Mouse (Mus musculus) limb, embryonic 10.5 days (tissue): ENCODE measurements around the gene Arnt2. TPM values are rescaled to one million over a fixed set of nuclear protein-coding genes. Genes with fewer than 3 reads are reported as not detected.

Experiments
- DNase-seq: peaks from one replicate; pipeline ENCODE4 v3.0.0-alpha.2; 2017; ENCODE audit warnings: low spot score
- H3K27ac ChIP-seq: fragments of 300-500 bp; sonication (generic); 2 replicates; pipeline ENCODE4 v1.5.1; 2016; ENCODE audit warnings: mild to moderate bottlenecking
- H3K27me3 ChIP-seq: fragments of 300-500 bp; sonication (generic); 2 replicates; pipeline ENCODE4 v1.6.1; 2016; ENCODE audit warnings: low read depth, mild to moderate bottlenecking; ENCODE audit not compliant: poor library complexity, severe bottlenecking
- H3K36me3 ChIP-seq: fragments of 300-500 bp; sonication (generic); 2 replicates; pipeline ENCODE4 v1.6.1; 2016; ENCODE audit warnings: mild to moderate bottlenecking, moderate library complexity
- H3K4me1 ChIP-seq: fragments of 300-500 bp; sonication (generic); 2 replicates; pipeline ENCODE4 v1.6.1; 2016
- H3K4me3 ChIP-seq: fragments of 300-500 bp; sonication (generic); 2 replicates; pipeline ENCODE4 v1.5.1; 2016; ENCODE audit warnings: mild to moderate bottlenecking, moderate library complexity
- H3K9me3 ChIP-seq: fragments of 300-500 bp; sonication (generic); replicated peaks from 2 replicates; pipeline ENCODE4 v1.6.1; 2016; ENCODE audit warnings: mild to moderate bottlenecking
- WGBS: fragments of 180-500 bp; shearing (Covaris S2); methylation state at CpG from one replicate; pipeline ENCODE4 v1.1.7; 2016; 5-methylcytosine and 5-hydroxymethylcytosine counted together
- polyA plus RNA-seq: library from polyadenylated mRNA; unstranded; fragments of >200 nt; fragmentation: Nextera tagmentation; extraction: Ambion mirVana; gene quantifications from 2 replicates; pipeline ENCODE4 v1.2.1, GENCODE M21; 2016

Gene Arnt2
- polyA plus RNA-seq, 1 experiment from 2014 or later = 18.4 TPM

DNA sequence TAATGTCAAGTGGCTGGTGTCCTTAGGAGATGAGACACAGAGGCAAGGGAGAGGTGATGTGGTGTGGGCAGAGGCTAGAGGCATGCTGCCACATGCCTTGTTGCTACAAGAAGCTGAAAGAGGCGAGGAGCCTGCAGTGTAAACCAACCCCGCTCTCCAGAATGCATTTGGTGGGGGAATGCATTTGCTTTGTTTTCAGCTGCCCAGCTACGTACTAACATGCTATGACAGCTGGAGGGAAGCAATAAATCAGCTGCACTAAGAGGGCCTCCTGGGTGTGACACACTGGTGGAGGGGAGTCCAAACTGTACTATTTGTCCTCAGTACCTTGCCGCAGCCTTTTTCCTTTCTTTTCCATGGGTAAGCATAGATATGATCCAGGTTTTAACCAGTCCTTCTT lies 172.3 kb downstream of the Arnt2 start:
- H3K36me3 ChIP-seq = no peaks in the 10 kb centered on the region
- no peak for DNase-seq
- no peak overlapping the region for H3K27ac ChIP-seq
- no peaks in the 10 kb centered on the region for H3K27me3 ChIP-seq
- peaks cover 3% of the 10 kb centered on the region; the same call in 1 of the 2 replicates for H3K4me1 ChIP-seq
- H3K9me3 ChIP-seq = no peaks in the 10 kb centered on the region
- 59% methylated on average over 4 of the region's 4 CpGs for whole genome bisulfite sequencing
- H3K4me3 ChIP-seq = no peak overlapping the region

DNA sequence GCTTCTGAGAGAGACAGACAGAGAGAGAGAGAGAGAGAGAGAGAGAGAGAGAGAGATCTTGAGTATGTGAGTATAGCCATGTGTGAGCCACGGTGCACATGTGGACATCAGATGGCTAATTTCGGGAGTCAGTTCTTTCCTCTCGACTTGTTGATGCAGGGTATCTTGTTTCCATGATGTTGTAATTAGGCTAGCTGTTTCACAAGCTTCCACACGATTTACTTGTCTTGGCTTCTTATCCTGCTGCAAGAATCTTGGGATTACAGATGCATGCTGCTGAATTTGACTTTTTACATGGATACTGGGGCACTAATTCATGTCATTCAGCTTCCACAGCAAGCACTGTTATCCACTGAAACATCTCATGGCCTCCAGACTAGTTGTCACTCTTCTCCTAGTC lies 178.6 kb downstream of the Arnt2 start:
- Histone ChIP-seq H3K27me3 (no peaks in the 10 kb centered on the region), H3K27ac (no peak overlapping the region), H3K9me3 (no peaks in the 10 kb centered on the region), H3K4me3 (no peak overlapping the region), H3K36me3 (no peaks in the 10 kb centered on the region), H3K4me1 (no peaks in the 10 kb centered on the region)
- no peak for DNase-seq
- WGBS = 68% methylated on average over 4 of the region's 4 CpGs

DNA sequence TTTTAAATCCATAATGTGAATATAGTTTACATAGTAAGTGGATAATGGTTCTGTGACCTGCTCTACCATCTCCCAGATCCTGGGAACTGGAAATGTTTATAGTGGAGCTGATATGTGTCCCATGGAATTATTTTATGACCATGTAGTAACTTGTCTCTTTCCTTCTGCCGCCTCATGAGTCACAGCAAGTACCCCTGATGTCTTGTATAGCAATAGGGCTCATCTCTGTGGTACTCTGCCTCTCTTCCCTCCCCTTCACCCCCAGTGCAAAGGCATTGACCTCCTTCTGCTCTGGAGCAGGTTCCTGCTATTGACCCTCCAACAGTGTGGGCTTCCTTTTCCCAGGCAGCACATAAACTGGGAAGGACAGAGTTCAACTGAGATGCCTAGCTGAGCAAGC lies 182.3 kb downstream of the Arnt2 start:
- no peak overlapping the region for H3K27ac ChIP-seq
- no peaks in the 10 kb centered on the region for H3K27me3 ChIP-seq
- DNase-seq = no peak
- H3K9me3 ChIP-seq = no peaks in the 10 kb centered on the region
- H3K4me1 ChIP-seq = no peaks in the 10 kb centered on the region
- H3K36me3 ChIP-seq = no peaks in the 10 kb centered on the region
- WGBS = 75% methylated on average over 1 of the region's 1 CpGs
- no peak overlapping the region for H3K4me3 ChIP-seq

DNA sequence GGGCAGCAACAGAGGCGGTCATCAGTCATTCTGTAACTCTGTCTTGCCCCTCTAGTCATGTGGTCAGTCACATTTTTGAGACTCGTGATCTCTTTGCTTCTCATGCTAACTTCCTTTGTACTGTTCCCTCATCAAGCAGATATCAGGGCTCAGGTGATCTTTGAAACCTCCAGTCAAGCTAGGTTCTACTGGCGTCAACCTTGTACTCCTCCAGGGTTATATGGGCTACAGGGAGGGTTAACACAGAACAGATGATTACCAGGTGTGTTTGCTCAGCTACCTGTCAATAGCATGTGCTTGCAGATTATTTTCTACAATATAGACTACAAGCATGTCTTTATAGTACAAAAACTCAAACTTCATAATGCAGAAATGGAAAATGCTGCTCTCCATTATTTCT lies 183.1 kb downstream of the Arnt2 start:
- DNase-seq = no peak
- WGBS = 89% methylated on average over 3 of the region's 3 CpGs
- Histone ChIP-seq H3K4me3 (no peak overlapping the region), H3K36me3 (no peaks in the 10 kb centered on the region), H3K27me3 (no peaks in the 10 kb centered on the region), H3K9me3 (no peaks in the 10 kb centered on the region), H3K4me1 (no peaks in the 10 kb centered on the region), H3K27ac (no peak overlapping the region)

DNA sequence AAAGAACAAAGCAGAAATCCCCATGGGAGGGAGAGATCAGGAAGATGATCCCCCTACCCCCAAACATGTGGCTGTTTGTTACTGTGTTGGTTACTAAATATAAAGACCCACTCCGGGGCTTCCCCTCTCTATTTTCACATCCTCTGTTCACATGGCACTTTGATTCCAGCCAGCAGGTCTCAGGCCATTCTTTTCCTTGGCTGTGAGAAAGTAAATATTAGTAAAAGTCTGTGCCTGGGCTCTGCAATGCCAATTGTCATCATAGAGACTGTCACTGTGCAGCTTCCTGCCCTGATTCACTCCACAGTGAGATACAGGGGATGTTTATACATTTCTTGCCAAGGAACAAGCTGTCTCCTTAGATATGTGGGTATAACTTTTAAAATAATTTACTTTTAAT lies 197.9 kb downstream of the Arnt2 start:
- no peaks in the 10 kb centered on the region for H3K36me3 ChIP-seq
- 85% methylated on average over 1 of the region's 1 CpGs for WGBS
- H3K27ac ChIP-seq = no peak overlapping the region
- no peaks in the 10 kb centered on the region for H3K4me1 ChIP-seq
- H3K9me3 ChIP-seq = no peaks in the 10 kb centered on the region
- no peak overlapping the region for H3K4me3 ChIP-seq
- no peak for DNase-seq
- no peaks in the 10 kb centered on the region for H3K27me3 ChIP-seq

DNA sequence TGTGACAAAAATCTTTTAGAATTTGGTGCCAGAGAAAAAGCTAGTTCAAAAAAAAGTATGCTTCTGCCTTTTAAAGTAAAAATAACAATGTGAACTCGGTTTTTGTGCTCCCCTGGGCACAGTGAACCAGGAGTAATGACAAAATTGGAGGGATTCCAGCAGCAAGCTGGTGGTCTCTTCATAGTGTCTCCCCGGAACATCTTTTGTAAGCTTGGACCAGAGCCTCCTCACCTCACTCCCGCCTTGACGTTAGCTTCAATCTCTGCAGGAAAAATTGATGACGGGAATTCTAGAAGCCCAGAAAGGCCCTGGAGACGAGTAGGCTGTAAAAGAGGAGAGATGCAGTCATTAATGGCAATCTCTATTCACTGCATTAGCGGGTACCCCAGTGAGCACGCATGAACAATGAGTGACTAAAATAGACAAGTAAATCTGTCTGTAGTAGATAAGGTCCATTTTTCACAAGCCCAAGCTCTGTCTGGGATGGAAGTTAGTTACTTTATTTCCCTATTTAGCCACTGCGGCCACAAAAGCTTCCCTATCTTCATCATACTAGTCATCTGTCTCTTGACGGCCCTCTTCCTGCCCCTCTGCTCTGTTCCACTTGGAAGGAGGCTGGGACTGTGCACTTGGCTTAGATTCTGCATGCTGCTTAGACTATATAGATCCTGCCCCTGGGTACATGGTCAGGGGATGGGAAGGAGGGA lies 199.2 kb downstream of the Arnt2 start:
- no peak for DNase-seq
- no peaks in the 10 kb centered on the region for H3K27me3 ChIP-seq
- no peaks in the 10 kb centered on the region for H3K4me1 ChIP-seq
- H3K36me3 ChIP-seq = no peaks in the 10 kb centered on the region
- H3K27ac ChIP-seq = no peak overlapping the region
- WGBS = 83% methylated on average over 10 of the region's 10 CpGs
- no peak overlapping the region for H3K4me3 ChIP-seq
- H3K9me3 ChIP-seq = no peaks in the 10 kb centered on the region

DNA sequence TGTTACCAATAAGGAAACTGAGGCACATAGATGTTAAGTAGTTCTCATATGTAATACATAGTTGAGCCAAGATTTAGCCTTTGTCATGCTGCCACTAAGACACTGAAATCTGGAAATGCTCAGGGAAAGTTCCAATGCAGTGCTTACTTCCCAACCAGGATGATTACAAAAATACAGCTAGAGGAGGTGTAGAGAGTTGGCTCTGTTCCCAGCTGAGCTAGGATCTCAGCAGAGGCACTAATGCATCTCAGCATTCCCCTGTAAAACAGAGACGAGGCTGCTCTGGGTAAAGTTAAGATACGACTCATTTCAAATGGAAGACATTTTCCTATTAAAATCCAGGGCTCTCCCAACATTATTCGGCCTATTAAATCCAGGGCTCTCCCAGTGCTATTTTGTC lies 206.0 kb downstream of the Arnt2 start:
- WGBS = 84% methylated on average over 3 of the region's 3 CpGs

DNA sequence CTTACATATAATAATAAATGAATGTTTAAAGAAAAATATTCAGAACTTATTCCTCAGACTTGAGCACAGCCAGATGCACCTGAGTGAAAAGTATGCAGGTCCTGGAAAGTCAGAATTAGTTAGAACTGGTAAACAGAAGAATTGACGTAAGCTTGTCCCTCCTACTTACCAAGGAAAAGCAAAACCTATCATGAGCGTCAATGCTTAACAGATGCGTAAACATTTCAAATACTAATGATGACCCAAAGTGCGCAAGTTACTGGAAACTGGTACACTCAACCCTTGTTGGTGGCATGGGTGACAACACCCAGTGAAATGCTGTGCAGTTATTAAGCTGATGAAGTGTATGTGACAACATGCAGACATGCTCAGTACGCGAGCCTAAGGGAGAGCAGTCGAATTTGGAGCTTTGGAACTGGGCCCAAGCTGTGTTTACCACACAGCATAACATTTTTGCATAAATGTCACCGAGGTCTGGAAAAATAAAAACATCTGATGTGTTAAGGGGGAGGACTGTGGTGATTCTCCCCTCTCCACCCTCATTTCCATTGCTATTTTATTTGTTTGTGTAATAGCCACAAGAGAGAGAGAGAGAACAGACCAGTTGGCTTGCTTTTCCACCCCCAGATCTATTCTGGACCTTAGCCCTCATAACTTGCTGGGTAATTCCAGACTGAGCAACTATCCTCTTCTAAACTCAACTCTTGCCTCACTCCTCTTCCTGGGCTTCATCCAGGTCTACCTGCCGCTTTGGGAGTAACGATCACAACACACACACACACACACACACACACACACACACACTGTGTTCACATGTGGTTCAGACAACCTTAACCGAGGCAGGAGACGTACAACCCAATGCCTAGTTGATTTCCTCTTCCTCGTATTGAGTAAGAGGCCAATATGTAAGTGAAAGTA lies 208.6 kb downstream of the Arnt2 start:
- no peak overlapping the region for H3K27ac ChIP-seq
- DNase-seq = no peak
- H3K27me3 ChIP-seq = no peaks in the 10 kb centered on the region
- no peak overlapping the region for H3K4me3 ChIP-seq
- 91% methylated on average over 13 of the region's 13 CpGs for WGBS
- H3K36me3 ChIP-seq = no peaks in the 10 kb centered on the region
- H3K9me3 ChIP-seq = no peaks in the 10 kb centered on the region
- no peaks in the 10 kb centered on the region for H3K4me1 ChIP-seq

More for the DNA sequence above, 206.0 kb downstream of the Arnt2 start:
- Histone ChIP-seq H3K4me3 (no peak overlapping the region), H3K9me3 (no peaks in the 10 kb centered on the region), H3K4me1 (no peaks in the 10 kb centered on the region), H3K36me3 (no peaks in the 10 kb centered on the region), H3K27ac (no peak overlapping the region), H3K27me3 (no peaks in the 10 kb centered on the region)
- no peak for DNase-seq

DNA sequence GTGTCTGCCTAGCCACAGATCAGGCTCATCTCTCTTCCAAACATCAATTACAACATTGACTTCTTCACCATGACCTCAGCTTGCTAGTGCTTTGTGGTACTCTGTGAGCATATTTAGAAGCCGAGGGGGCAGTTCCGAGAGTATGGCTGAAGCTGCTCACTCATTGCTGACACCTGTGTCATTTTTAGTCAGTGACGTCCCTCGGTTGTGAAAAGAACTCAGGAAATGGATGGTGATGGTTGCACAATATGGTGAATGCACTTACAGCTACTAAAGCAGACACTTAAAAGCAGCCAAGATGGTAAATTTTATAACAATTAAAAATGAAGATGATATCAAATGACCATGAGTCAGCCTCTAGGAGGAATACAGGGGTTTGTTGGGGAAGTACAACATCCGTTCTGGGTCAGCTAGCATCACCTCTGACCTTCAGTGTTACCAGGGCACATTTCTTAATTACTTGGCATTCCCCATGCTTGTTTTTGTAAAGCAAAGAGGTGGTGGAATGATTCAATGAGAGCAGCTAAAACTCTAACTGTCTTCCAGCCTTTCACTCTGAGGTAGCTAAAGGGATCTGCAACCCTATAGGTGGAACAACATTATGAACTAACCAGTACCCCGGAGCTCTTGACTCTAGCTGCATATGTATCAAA lies 212.6 kb downstream of the Arnt2 start:
- Histone ChIP-seq H3K4me1 (no peaks in the 10 kb centered on the region), H3K27ac (no peak overlapping the region), H3K27me3 (no peaks in the 10 kb centered on the region), H3K9me3 (no peaks in the 10 kb centered on the region), H3K4me3 (no peak overlapping the region), H3K36me3 (no peaks in the 10 kb centered on the region)
- 84% methylated on average over 6 of the region's 6 CpGs for WGBS
- no peak for DNase-seq

Other genes starting within 250 kb of the Arnt2 start
- gene Gm2115, start 118.8 kb upstream of the Arnt2 start, polyA plus RNA-seq = 0.03 TPM in 1 of 2 replicates, not detected in the other
- 1.4 and 2.9 TPM in 2 replicates for gene Fah, start 196.5 kb upstream of the Arnt2 start, polyA plus RNA-seq